In the genomic region with DNA sequence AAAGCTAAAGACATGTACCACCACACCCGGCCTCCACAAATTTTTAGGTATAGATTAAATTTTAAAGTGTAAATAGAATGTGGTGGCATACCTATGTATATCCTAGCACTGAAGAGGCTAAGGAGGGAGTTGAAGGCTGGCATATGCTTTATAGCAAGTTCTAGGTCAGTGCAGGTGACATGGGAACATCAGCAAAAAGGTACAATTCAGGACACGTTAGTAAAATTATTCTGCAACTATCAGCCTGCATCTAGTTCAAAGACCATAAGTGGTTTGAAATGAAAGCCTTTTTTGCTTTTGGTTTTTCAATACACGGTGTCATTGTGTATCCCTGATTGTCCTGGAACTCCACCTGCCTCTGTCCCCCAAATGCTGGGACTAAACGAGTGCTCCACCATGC, we compare ENCODE assay signal across 9 mouse cellular contexts. TPM values are rescaled to one million over a fixed set of nuclear protein-coding genes. Genes with fewer than 3 reads are reported as not detected.
DNase-seq lines count a peak whose midpoint lies in the region; ATAC-seq lines count a peak whose summit lies in the region.
"Had no signal": no experiment of that assay in that cellular context is flagged by ENCODE, and none has a peak within 500 bp of the region (broad histone marks: within the 10 kb centered on the region; RNA-seq: fewer than 3 reads in every experiment).

No protein-coding gene starts in this region.

- DNase-seq in neural tube, embryonic 11.5 days (ENCODE audit: low spot score): no peak
- no peak for DNase-seq in neural tube, embryonic 10.5 days (ENCODE audit: extremely low spot score, low spot score)
- no peak for DNase-seq in layer of hippocampus, postnatal 25 days (ENCODE audit: extremely low spot score in 1 of 2, low spot score in 1 of 2)
- DNase-seq in thymus, postnatal 36 days: no peak
- DNase-seq in spleen, postnatal 36 days (ENCODE audit: low spot score in 2 of 2): no peak
- DNase-seq: lung, adult 2 months had no signal

- H3K9me3 ChIP-seq in neural tube, embryonic 11.5 days (ENCODE audit: control insufficient read depth, low read length): no peaks in the 10 kb centered on the region
- no peaks in the 10 kb centered on the region for H3K9me3 ChIP-seq in forebrain, embryonic 15.5 days
- H3K9me3 ChIP-seq in limb, embryonic 13.5 days: no peaks in the 10 kb centered on the region
- no peaks in the 10 kb centered on the region for H3K9me3 ChIP-seq in neural tube, embryonic 15.5 days (replicated peaks)

- H3K4me3 ChIP-seq in neural tube, embryonic 11.5 days (ENCODE audit: low read depth, low read length): no peak overlapping the region
- H3K4me3 ChIP-seq in forebrain, embryonic 15.5 days: peak overlapping the region; percentile 64; the same call in 1 of the 2 replicates
- H3K4me3 ChIP-seq in limb, embryonic 13.5 days: peak overlapping the region; percentile 90
- peak overlapping the region; percentile 95; the same call in 1 of the 2 replicates for H3K4me3 ChIP-seq in neural tube, embryonic 15.5 days (replicated peaks)

- H3K9ac ChIP-seq in neural tube, embryonic 11.5 days (ENCODE audit: low read length): no peak overlapping the region; the same call in 1 of the 2 replicates
- H3K9ac ChIP-seq in forebrain, embryonic 15.5 days (replicated peaks): peak overlapping the region; percentile 49; the same call in 1 of the 2 replicates
- no peak overlapping the region for H3K9ac ChIP-seq in limb, embryonic 13.5 days
- no peak overlapping the region for H3K9ac ChIP-seq in neural tube, embryonic 15.5 days (replicated peaks)

- WGBS in neural tube, embryonic 11.5 days: 62% methylated on average over 4 of the region's 4 CpGs
- WGBS in forebrain, embryonic 15.5 days: 36% methylated on average over 4 of the region's 4 CpGs
- WGBS in limb, embryonic 13.5 days: 59% methylated on average over 4 of the region's 4 CpGs
- WGBS in neural tube, embryonic 15.5 days: 56% methylated on average over 4 of the region's 4 CpGs

- no peaks in the 10 kb centered on the region for H3K27me3 ChIP-seq in neural tube, embryonic 11.5 days (ENCODE audit: control insufficient read depth, insufficient read depth, low read length)
- no peaks in the 10 kb centered on the region for H3K27me3 ChIP-seq in forebrain, embryonic 15.5 days
- no peaks in the 10 kb centered on the region for H3K27me3 ChIP-seq in limb, embryonic 13.5 days
- H3K27me3 ChIP-seq in neural tube, embryonic 15.5 days (replicated peaks): no peaks in the 10 kb centered on the region

- H3K4me1 ChIP-seq in neural tube, embryonic 11.5 days (ENCODE audit: control insufficient read depth, insufficient read depth, low read length): peaks cover 16% of the 10 kb centered on the region
- H3K4me1 ChIP-seq in forebrain, embryonic 15.5 days: peaks cover 26% of the 10 kb centered on the region
- H3K4me1 ChIP-seq in limb, embryonic 13.5 days: peaks cover 12% of the 10 kb centered on the region
- H3K4me1 ChIP-seq in neural tube, embryonic 15.5 days: peaks cover 20% of the 10 kb centered on the region

- peaks cover 9% of the 10 kb centered on the region for H3K36me3 ChIP-seq in neural tube, embryonic 11.5 days (ENCODE audit: control insufficient read depth, insufficient read depth, low read length)
- peaks cover 34% of the 10 kb centered on the region for H3K36me3 ChIP-seq in forebrain, embryonic 15.5 days
- peaks cover 40% of the 10 kb centered on the region for H3K36me3 ChIP-seq in limb, embryonic 13.5 days
- H3K36me3 ChIP-seq in neural tube, embryonic 15.5 days: peaks cover 31% of the 10 kb centered on the region

- no peak for ATAC-seq in neural tube, embryonic 11.5 days (ENCODE audit: insufficient read depth, low FRiP score, low TSS enrichment)
- no peak for ATAC-seq in forebrain, embryonic 15.5 days (replicated peaks)
- ATAC-seq in limb, embryonic 13.5 days (ENCODE audit: low FRiP score, low read depth): no peak
- ATAC-seq in neural tube, embryonic 15.5 days (ENCODE audit: low FRiP score): no peak

- H3K27ac ChIP-seq in neural tube, embryonic 11.5 days (ENCODE audit: low read depth, low read length): peak overlapping the region; percentile 42; the same call in 1 of the 2 replicates
- peak overlapping the region; percentile 91 for H3K27ac ChIP-seq in forebrain, embryonic 15.5 days (replicated peaks)
- H3K27ac ChIP-seq in limb, embryonic 13.5 days: peak overlapping the region; percentile 73; the same call in 1 of the 2 replicates
- 0 out of 2 replicates have a peak overlapping the region, but pooled peaks have one; percentile 92 for H3K27ac ChIP-seq in neural tube, embryonic 15.5 days (replicated peaks)

- peak overlapping the region; percentile 75 for H3K4me2 ChIP-seq in neural tube, embryonic 11.5 days (ENCODE audit: low read depth)
- H3K4me2 ChIP-seq in forebrain, embryonic 15.5 days (replicated peaks): peak overlapping the region; percentile 53
- peak overlapping the region; percentile 81 for H3K4me2 ChIP-seq in limb, embryonic 13.5 days (replicated peaks)
- peak overlapping the region; percentile 66 for H3K4me2 ChIP-seq in neural tube, embryonic 15.5 days

RNA-seq across cellular contexts. Expression of a gene that starts 1.3 kb away (rescaled TPM):
- polyA plus RNA-seq in neural tube, embryonic 11.5 days (2014; fragmentation: Nextera tagmentation; extraction: Ambion mirVana): 74.8 and 80.3 TPM in 2 replicates
- 86.9 and 90.3 TPM in 2 replicates for polyA plus RNA-seq in forebrain, embryonic 15.5 days (2015; fragmentation: Nextera tagmentation; extraction: Ambion mirVana)
- polyA plus RNA-seq in limb, embryonic 13.5 days (2015; fragmentation: Nextera tagmentation; extraction: Ambion mirVana): 21.3 and 25.0 TPM in 2 replicates
- 71.4 and 79.3 TPM in 2 replicates for polyA plus RNA-seq in neural tube, embryonic 15.5 days (2015; fragmentation: Nextera tagmentation; extraction: Ambion mirVana)
- 100 to 1,000 TPM; 189 to 204 TPM for total RNA-seq in layer of hippocampus, postnatal 25 days (2021)

RNA-seq across cellular contexts. Expression of a gene that starts 16.5 kb away (rescaled TPM):
- 93.0 and 97.4 TPM in 2 replicates for polyA plus RNA-seq in neural tube, embryonic 11.5 days (2014; fragmentation: Nextera tagmentation; extraction: Ambion mirVana)
- 73.9 and 80.2 TPM in 2 replicates for polyA plus RNA-seq in forebrain, embryonic 15.5 days (2015; fragmentation: Nextera tagmentation; extraction: Ambion mirVana)
- polyA plus RNA-seq in limb, embryonic 13.5 days (2015; fragmentation: Nextera tagmentation; extraction: Ambion mirVana): 86.2 and 86.3 TPM in 2 replicates
- polyA plus RNA-seq in neural tube, embryonic 15.5 days (2015; fragmentation: Nextera tagmentation; extraction: Ambion mirVana): 32.8 and 38.2 TPM in 2 replicates
- 10 to 100 TPM; 15.4 to 16.2 TPM for total RNA-seq in layer of hippocampus, postnatal 25 days (2021)

RNA-seq across cellular contexts. Expression of a gene that starts 17.1 kb away (rescaled TPM):
- polyA plus RNA-seq in neural tube, embryonic 11.5 days (2014; fragmentation: Nextera tagmentation; extraction: Ambion mirVana): 20.5 TPM in 2 replicates
- polyA plus RNA-seq in forebrain, embryonic 15.5 days (2015; fragmentation: Nextera tagmentation; extraction: Ambion mirVana): 4.0 and 4.3 TPM in 2 replicates
- polyA plus RNA-seq in limb, embryonic 13.5 days (2015; fragmentation: Nextera tagmentation; extraction: Ambion mirVana): 6.7 and 7.9 TPM in 2 replicates
- polyA plus RNA-seq in neural tube, embryonic 15.5 days (2015; fragmentation: Nextera tagmentation; extraction: Ambion mirVana): 2.1 and 3.6 TPM in 2 replicates
- under 1 TPM; 0.31 to 0.57 TPM for total RNA-seq in layer of hippocampus, postnatal 25 days (2021)

RNA-seq across cellular contexts. Expression of a gene that starts 39.0 kb away (rescaled TPM):
- 30.0 and 34.4 TPM in 2 replicates for polyA plus RNA-seq in neural tube, embryonic 11.5 days (2014; fragmentation: Nextera tagmentation; extraction: Ambion mirVana)
- 22.2 and 22.6 TPM in 2 replicates for polyA plus RNA-seq in forebrain, embryonic 15.5 days (2015; fragmentation: Nextera tagmentation; extraction: Ambion mirVana)
- polyA plus RNA-seq in limb, embryonic 13.5 days (2015; fragmentation: Nextera tagmentation; extraction: Ambion mirVana): 24.8 and 24.9 TPM in 2 replicates
- polyA plus RNA-seq in neural tube, embryonic 15.5 days (2015; fragmentation: Nextera tagmentation; extraction: Ambion mirVana): 18.6 and 19.5 TPM in 2 replicates
- total RNA-seq in layer of hippocampus, postnatal 25 days (2021): 10 to 100 TPM; 16.4 to 16.8 TPM

RNA-seq across cellular contexts. Expression of a gene that starts 51.7 kb away (rescaled TPM):
- 94.1 and 102 TPM in 2 replicates for polyA plus RNA-seq in neural tube, embryonic 11.5 days (2014; fragmentation: Nextera tagmentation; extraction: Ambion mirVana)
- polyA plus RNA-seq in forebrain, embryonic 15.5 days (2015; fragmentation: Nextera tagmentation; extraction: Ambion mirVana): 187 TPM in 2 replicates
- polyA plus RNA-seq in limb, embryonic 13.5 days (2015; fragmentation: Nextera tagmentation; extraction: Ambion mirVana): 26.8 and 28.3 TPM in 2 replicates
- polyA plus RNA-seq in neural tube, embryonic 15.5 days (2015; fragmentation: Nextera tagmentation; extraction: Ambion mirVana): 131 and 160 TPM in 2 replicates
- total RNA-seq in layer of hippocampus, postnatal 25 days (2021): 10 to 100 TPM; 46.3 to 48.7 TPM

Comparison
In these comparisons a context has a peak if more than half of its experiments do, and no peak if none do; other contexts are left out.
1. H3K27ac ChIP-seq: peak in every context shown above with its lines; median percentile 92 in neural tube, embryonic 15.5 days; 91 in forebrain, embryonic 15.5 days; 73 in limb, embryonic 13.5 days; 42 in neural tube, embryonic 11.5 days.